Mouse (Mus musculus) forebrain, postnatal 0 days (tissue): ENCODE results near the gene Ina. TPM values are rescaled to one million over a fixed set of nuclear protein-coding genes. Genes with fewer than 3 reads are reported as not detected.

Source experiments
- ATAC-seq: fragments of 200-750 bp; cut with Nextera tagmentation; 2 replicates; pipeline ENCODE4 v1.8.0; 2017; ENCODE audit warnings: mild to moderate bottlenecking, moderate library complexity
- DNase-seq: peaks from one replicate; pipeline ENCODE4 v3.0.0-alpha.2; 2015
- H3K27ac ChIP-seq: fragments of 300-500 bp; sonication (generic); 2 replicates; pipeline ENCODE4 v1.5.1; 2014; ENCODE audit warnings: low read depth, mild to moderate bottlenecking, antibody characterized with exemption, low read length, moderate library complexity, mixed read lengths
- H3K27me3 ChIP-seq: fragments of 300-500 bp; sonication (generic); 2 replicates; pipeline ENCODE4 v1.6.1; 2014; ENCODE audit warnings: mild to moderate bottlenecking, low read length, mixed read lengths; ENCODE audit not compliant: insufficient read depth
- H3K36me3 ChIP-seq: fragments of 300-500 bp; sonication (generic); 2 replicates; pipeline ENCODE4 v1.6.1; 2014; ENCODE audit warnings: mild to moderate bottlenecking, moderate library complexity; ENCODE audit not compliant: insufficient read depth
- H3K4me1 ChIP-seq: fragments of 300-500 bp; sonication (generic); 2 replicates; pipeline ENCODE4 v1.6.1; 2014; ENCODE audit warnings: antibody characterized with exemption; ENCODE audit not compliant: insufficient read depth
- H3K4me2 ChIP-seq: fragments of 300-500 bp; sonication (generic); 2 replicates; pipeline ENCODE4 v1.6.1; 2014; ENCODE audit warnings: low read depth, mild to moderate bottlenecking, moderate library complexity
- H3K4me3 ChIP-seq: fragments of 300-500 bp; sonication (generic); 2 replicates; pipeline ENCODE4 v1.5.1; 2014; ENCODE audit warnings: low read depth, low read length, mixed read lengths
- H3K9ac ChIP-seq: fragments of 300-500 bp; sonication (generic); 2 replicates; pipeline ENCODE4 v1.6.1; 2014; ENCODE audit warnings: mild to moderate bottlenecking
- H3K9me3 ChIP-seq: fragments of 300-500 bp; sonication (generic); 2 replicates; pipeline ENCODE4 v1.6.1; 2016; ENCODE audit warnings: low read length
- CTCF ChIP-seq: sonication (generic); IDR thresholded peaks from 2 replicates; pipeline ENCODE4 v1.5.1; 2016; ENCODE audit warnings: antibody characterized with exemption, control low read depth, low read depth
- WGBS: fragments of 180-500 bp; shearing (Covaris S2); extraction: QIAGEN DNeasy Blood & Tissue Kit; methylation state at CpG from one replicate; pipeline ENCODE4 v1.1.7; 2014; 5-methylcytosine and 5-hydroxymethylcytosine counted together
- polyA plus RNA-seq: library from polyadenylated mRNA; unstranded; fragments of >200 nt; fragmentation: Nextera tagmentation; extraction: Ambion mirVana; gene quantifications from 2 replicates; pipeline ENCODE4 v1.2.1, GENCODE M21; 2015
- total RNA-seq: library from RNA; depleted of rRNA; stranded (reverse); fragments of >200 nt; gene quantifications from 2 replicates; pipeline ENCODE4 v1.2.3, GENCODE M21; 2014; rRNA removed

Gene Ina
- 115 and 156 TPM in 2 replicates for total RNA-seq
- 189 and 260 TPM in 2 replicates for polyA plus RNA-seq

DNA sequence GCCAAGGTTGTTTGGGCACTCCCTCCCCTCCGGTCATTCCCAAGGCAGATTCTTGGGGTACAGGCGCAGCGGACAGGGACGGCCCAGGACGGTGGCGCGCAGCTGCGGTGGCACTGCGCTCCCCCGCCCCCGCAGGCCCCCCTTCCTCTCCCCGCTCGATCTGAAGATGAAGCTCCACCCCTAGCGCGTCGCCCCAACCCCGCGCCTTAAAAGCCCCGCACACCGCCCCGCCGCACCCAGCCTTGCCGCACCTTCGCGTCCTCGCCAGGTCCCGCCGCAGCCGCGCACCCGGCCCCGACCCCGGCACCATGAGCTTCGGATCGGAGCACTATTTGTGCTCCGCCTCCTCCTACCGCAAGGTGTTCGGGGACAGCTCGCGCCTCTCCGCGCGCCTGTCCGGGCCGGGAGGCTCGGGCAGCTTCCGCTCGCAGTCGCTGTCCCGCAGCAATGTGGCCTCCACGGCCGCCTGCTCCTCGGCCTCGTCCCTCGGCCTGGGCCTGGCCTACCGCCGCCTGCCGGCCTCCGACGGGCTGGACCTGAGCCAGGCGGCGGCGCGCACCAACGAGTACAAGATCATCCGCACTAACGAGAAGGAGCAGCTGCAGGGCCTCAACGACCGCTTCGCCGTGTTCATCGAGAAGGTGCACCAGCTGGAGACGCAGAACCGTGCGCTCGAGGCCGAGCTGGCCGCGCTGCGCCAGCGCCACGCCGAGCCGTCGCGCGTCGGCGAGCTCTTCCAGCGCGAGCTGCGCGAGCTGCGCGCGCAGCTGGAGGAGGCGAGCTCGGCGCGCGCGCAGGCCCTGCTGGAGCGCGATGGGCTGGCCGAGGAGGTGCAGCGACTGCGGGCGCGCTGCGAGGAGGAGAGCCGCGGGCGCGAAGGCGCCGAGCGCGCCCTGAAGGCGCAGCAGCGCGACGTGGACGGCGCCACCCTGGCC lies at the start of gene Ina, which contains the start of gene Nt5c2:
Gene Ina, plus strand, starts transcription at position 252 of the 935 bp plus-strand sequence.
Gene Nt5c2, minus strand, starts transcription at position 707 of the 935 bp plus-strand sequence.
- peak; percentile 36; the same call in 1 of the 2 replicates for TF ChIP-seq CTCF
- under 1% methylated on average over 120 of the region's 124 CpGs for WGBS

DNA sequence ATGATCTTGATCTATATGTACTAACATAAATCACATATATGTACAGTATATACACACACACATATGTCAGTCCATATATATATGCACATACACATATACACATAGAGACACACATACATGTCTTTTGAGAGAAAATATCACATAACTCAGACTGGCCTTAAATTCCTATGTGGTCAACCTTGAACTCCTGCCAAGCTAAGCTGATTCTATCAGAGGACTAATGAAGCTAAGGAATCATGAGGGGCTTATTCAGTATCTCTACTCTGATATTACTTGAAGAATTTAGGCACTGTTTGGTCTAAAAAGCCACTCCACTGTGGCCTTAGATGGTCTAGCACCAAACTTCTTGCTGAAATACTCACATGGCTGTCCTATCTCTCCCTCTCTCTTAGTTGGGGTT lies 49.0 kb upstream of the Ina start:
- no peak overlapping the region for H3K4me2 ChIP-seq
- ATAC-seq, result no peak
- H3K9me3 ChIP-seq, result no peaks in the 10 kb centered on the region
- TF ChIP-seq CTCF, result no peak
- H3K27me3 ChIP-seq, result no peaks in the 10 kb centered on the region
- H3K9ac ChIP-seq, result no peak overlapping the region
- H3K36me3 ChIP-seq, result no peaks in the 10 kb centered on the region
- H3K4me1 ChIP-seq, result 0 out of 2 replicates have a peak, but pooled peaks cover 5% of the 10 kb centered on the region
- DNase-seq, result no peak
- no peak overlapping the region for H3K4me3 ChIP-seq
- no peak overlapping the region for H3K27ac ChIP-seq

More for the DNA sequence above, at the start of gene Ina, which contains the start of gene Nt5c2:
- peak within 1 kb of the TSS; percentile 99 for H3K27ac ChIP-seq
- H3K9ac ChIP-seq, result peak within 1 kb of the TSS; percentile 96
- peak within 1 kb of the TSS; percentile 66 for H3K4me2 ChIP-seq
- peak within 1 kb of the TSS; percentile 88 for H3K4me3 ChIP-seq
- peak; percentile 93 for DNase-seq
- ATAC-seq, result peak; percentile 89
- no peaks in the 10 kb centered on the region for H3K9me3 ChIP-seq
- no peaks in the 10 kb centered on the region for H3K36me3 ChIP-seq
- H3K27me3 ChIP-seq, result no peaks in the 10 kb centered on the region
- peaks cover 4% of the 10 kb centered on the region; the same call in 1 of the 2 replicates for H3K4me1 ChIP-seq

DNA sequence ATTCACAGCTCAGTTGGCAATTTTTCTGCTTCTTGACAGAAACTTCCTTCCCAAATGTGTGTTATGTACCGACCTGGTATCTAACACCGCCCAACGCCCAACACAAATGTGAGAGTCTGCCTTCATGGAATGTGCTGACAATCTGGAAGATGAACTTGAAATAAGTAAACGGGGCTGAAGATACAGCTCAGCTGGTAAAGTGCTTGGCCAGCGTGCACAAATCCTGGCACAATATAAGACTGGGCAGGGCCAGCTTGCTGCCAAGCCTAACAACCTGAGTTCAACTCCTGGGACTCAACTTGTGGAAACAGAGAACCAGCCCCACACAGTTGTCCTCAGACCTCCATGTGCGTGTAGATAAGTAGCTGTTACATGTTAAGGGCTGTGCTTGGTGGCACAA lies 48.2 kb upstream of the Ina start:
- TF ChIP-seq CTCF, result no peak
- no peak overlapping the region for H3K4me3 ChIP-seq
- no peak overlapping the region for H3K4me2 ChIP-seq
- no peaks in the 10 kb centered on the region for H3K36me3 ChIP-seq
- ATAC-seq (no peak), DNase-seq (no peak)
- H3K9ac ChIP-seq, result no peak overlapping the region
- WGBS, result 90% methylated on average over 6 of the region's 6 CpGs
- H3K4me1 ChIP-seq, result peaks cover 6% of the 10 kb centered on the region
- no peaks in the 10 kb centered on the region for H3K27me3 ChIP-seq
- no peaks in the 10 kb centered on the region for H3K9me3 ChIP-seq
- no peak overlapping the region for H3K27ac ChIP-seq

DNA sequence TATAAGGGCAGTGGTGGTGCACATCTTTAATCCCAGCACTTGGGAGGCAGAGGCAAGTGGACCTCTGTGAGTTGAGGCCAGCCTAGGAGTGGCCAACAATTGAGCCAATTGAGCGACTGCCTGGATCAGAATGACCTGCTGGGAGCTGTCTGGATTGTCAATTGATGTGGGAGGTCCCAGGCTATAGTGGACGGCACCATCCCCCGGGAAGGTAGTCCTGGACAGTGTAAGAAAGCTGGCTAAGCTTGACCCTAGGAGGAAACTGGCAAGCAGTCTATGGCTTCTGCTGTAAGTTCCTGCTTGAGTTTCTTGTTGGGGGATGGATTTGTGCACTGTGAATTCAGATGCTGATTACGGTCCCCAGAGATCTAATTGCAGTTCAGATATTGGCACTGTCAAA lies 46.6 kb upstream of the Ina start:
- Histone ChIP-seq H3K4me3 (no peak overlapping the region), H3K4me1 (peaks cover 10% of the 10 kb centered on the region), H3K27me3 (no peaks in the 10 kb centered on the region), H3K36me3 (no peaks in the 10 kb centered on the region), H3K9me3 (no peaks in the 10 kb centered on the region), H3K27ac (no peak overlapping the region), H3K4me2 (no peak overlapping the region), H3K9ac (no peak overlapping the region)
- no peak for TF ChIP-seq CTCF
- ATAC-seq (no peak), DNase-seq (no peak)
- WGBS, result 26% methylated on average over 4 of the region's 4 CpGs

DNA sequence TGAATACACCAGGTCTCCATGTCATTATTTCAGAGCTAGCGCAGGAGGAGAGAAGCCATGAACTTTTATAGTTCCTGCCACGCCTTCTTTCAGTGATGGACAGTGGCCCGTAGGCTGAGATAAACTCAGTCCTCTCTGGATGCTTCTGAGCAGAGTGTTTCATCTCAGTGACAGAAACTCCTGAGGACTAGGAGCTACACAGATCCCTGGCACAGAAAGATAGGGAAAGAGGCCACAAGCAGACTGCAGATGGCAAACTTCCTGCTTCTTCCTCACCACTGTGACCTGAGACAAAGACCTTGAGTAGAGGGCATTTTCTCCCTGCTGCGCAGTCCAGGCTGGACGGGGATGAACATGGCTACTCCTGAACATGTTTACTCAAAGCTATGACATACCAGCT lies 45.7 kb upstream of the Ina start:
- ATAC-seq (no peak), DNase-seq (no peak)
- no peaks in the 10 kb centered on the region for H3K36me3 ChIP-seq
- peaks cover 10% of the 10 kb centered on the region for H3K4me1 ChIP-seq
- no peaks in the 10 kb centered on the region for H3K9me3 ChIP-seq
- no peak overlapping the region for H3K27ac ChIP-seq
- WGBS, result 92% methylated on average over 5 of the region's 5 CpGs
- no peak overlapping the region for H3K4me2 ChIP-seq
- no peaks in the 10 kb centered on the region for H3K27me3 ChIP-seq
- H3K4me3 ChIP-seq, result no peak overlapping the region
- no peak for TF ChIP-seq CTCF
- no peak overlapping the region for H3K9ac ChIP-seq

DNA sequence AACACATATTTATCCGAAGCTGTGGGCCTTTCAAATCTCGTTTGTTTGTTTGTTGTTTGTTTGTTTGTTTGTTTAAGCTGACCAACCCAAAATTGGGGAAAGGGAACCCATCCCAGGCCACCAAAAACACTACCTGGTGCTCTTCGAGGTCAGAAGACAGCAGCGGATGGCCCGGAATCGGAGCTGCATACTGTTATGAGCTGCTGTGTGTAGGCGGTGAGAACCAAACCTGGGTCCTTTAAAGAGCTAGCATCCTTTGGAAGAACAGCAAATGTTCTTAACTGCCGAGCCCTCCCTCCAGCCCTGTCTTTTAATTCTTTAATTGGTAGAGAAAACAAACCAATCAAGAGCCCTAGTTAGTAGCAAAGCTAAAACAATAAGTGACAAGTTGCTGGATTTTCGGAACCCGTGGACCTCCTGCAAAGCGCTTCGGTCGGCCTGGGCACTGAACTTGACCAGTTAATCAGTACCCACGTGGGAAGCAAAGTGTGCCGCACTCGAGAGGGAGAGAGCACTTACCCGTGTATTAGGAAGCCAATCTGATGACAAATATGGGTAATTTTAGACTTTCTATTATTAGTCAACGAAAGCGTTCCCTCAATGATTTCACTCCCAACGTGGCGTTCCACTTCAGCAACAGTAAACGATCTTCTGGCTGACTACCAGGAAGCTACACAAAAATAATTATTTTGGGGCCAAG lies 45.1 kb upstream of the Ina start:
- 54% methylated on average over 22 of the region's 22 CpGs for WGBS
- Histone ChIP-seq H3K27ac (0 out of 2 replicates have a peak overlapping the region, but pooled peaks have one; percentile 4), H3K36me3 (no peaks in the 10 kb centered on the region), H3K4me1 (peaks cover 10% of the 10 kb centered on the region), H3K9ac (no peak overlapping the region), H3K27me3 (no peaks in the 10 kb centered on the region), H3K9me3 (no peaks in the 10 kb centered on the region), H3K4me3 (no peak overlapping the region), H3K4me2 (0 out of 2 replicates have a peak overlapping the region, but pooled peaks have one; percentile 5)
- DNase-seq (peak; percentile 31), ATAC-seq (no peak)
- no peak for TF ChIP-seq CTCF
